In the genomic region with DNA sequence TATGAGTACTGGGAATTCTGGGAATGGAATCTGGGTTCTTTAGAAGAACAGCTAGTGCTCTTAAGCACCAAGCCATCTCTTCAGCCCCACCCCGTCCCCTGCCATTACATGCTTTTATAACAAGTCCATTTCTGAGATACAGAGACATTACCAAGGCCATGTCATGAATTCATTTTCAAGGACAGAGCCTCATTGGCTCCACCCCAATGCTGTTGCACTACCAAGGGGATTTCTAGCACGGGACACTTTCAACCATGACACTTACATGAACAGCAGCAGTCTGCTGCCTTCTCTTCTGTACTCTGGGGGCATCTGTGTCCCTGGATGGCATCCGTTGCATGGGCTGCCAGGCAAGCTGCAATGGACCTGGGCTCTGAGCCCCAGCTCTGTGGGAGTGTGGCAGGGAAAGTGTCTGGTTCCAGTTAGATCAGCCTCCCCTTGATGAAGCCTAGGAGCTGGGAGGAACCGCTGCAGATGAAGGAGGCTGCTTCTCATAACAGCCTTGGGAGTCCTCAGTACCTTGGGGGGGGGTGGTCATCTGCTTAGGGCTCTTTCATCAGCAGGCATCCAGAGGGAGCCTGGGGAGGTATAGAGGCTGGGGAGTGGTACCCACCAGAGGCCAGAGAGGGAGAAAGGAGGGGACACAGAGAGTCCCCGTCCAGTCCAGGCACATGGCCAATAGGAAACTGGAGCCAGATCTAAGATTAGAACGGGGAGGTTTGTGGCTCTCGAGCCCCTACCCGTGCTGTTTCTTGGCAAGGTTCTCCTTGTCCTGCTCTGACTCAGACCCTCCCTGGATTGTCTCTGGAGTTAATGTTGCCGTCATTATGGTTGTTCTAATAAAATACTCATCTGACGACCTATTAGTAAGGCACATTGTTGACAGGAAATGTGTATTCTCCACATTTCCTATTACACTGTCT, we compare ENCODE assay signal across 8 mouse cellular contexts. TPM values are rescaled to one million over a fixed set of nuclear protein-coding genes. Genes with fewer than 3 reads are reported as not detected.
A peak's percentile ranks its signal among the peaks of the same experiment; 100 is the strongest.
DNase-seq lines count a peak whose midpoint lies in the region; TF ChIP-seq lines count a peak whose summit lies in the region.

No protein-coding gene starts in this region.

- no peaks in the 10 kb centered on the region for H3K36me3 ChIP-seq in spleen, adult 2 months (ENCODE audit: control insufficient read depth, insufficient read depth, low read length)
- no peaks in the 10 kb centered on the region for H3K36me3 ChIP-seq in midbrain, embryonic 10.5 days

- H3K4me3 ChIP-seq in spleen, adult 2 months (ENCODE audit: extremely low read depth, insufficient read depth, insufficient read length) = no peak overlapping the region
- no peak overlapping the region for H3K4me3 ChIP-seq in midbrain, embryonic 10.5 days

- no peaks in the 10 kb centered on the region for H3K9me3 ChIP-seq in midbrain, embryonic 10.5 days (replicated peaks)

- no peak for TF ChIP-seq POLR2A in spleen, adult 2 months (IDR thresholded peaks at IDR 0.05; ENCODE audit: low read depth, low read length)

- intact Hi-C loops in heart, postnatal 25 days (cut with DNase I) = loop anchor here (2.0 kb wide), 1 partner anchor 144 kb away; no protein-coding TSS in a partner anchor

- peak; percentile 68 to 71 for DNase-seq in adrenal gland, adult (ENCODE audit: inconsistent age in 2 of 2, low spot score in 1 of 2)
- no peak for DNase-seq in adrenal gland, postnatal 4 days (ENCODE audit: low spot score in 2 of 2)
- DNase-seq in spleen, adult 2 months (ENCODE audit: low read depth in 1 of 2, low spot score in 2 of 2) = no peak
- no peak for DNase-seq in spleen, adult 18-20 months
- DNase-seq in heart, postnatal 25 days (ENCODE audit: low spot score) = peak; percentile 29
- DNase-seq in ovary, postnatal 14 days (ENCODE audit: low spot score) = peak; percentile 43
- DNase-seq in spleen, postnatal 14 days (ENCODE audit: low spot score in 2 of 2) = no peak
- no peak for DNase-seq in midbrain, embryonic 10.5 days (ENCODE audit: low spot score)

- no peaks in the 10 kb centered on the region for H3K27me3 ChIP-seq in spleen, adult 2 months (ENCODE audit: control insufficient read depth, insufficient read depth, low read length)
- H3K27me3 ChIP-seq in midbrain, embryonic 10.5 days (ENCODE audit: low read depth, poor library complexity, severe bottlenecking) = no peaks in the 10 kb centered on the region

- peak overlapping the region; percentile 38; the same call in 1 of the 2 replicates for H3K27ac ChIP-seq in spleen, adult 2 months (ENCODE audit: insufficient read depth, low read length)
- H3K27ac ChIP-seq in midbrain, embryonic 10.5 days (replicated peaks) = no peak overlapping the region

- H3K4me1 ChIP-seq in spleen, adult 2 months (ENCODE audit: control insufficient read depth, insufficient read depth, insufficient read length) = no peaks in the 10 kb centered on the region
- no peaks in the 10 kb centered on the region for H3K4me1 ChIP-seq in midbrain, embryonic 10.5 days

- TF ChIP-seq CTCF in spleen, adult 2 months (IDR thresholded peaks at IDR 0.05; ENCODE audit: extremely low read depth, insufficient read depth, insufficient read length, insufficient replicate concordance) = no peak

- 40% methylated on average over 10 of the region's 10 CpGs for WGBS in spleen, adult 2 months
- 79% methylated on average over 10 of the region's 10 CpGs for WGBS in midbrain, embryonic 10.5 days

RNA-seq across cellular contexts. Expression of gene Ctbp2, which starts 52.4 kb away (rescaled TPM):
- total RNA-seq in adrenal gland, postnatal 4 days (2021) = 10 to 100 TPM; 86.7 to 94.1 TPM
- 11.8 and 14.0 TPM in 2 replicates for polyA plus RNA-seq in spleen, adult 2 months (2012; rRNA removed)
- 10 to 100 TPM; 24.8 to 36.1 TPM for total RNA-seq in heart, postnatal 25 days (2021)
- polyA plus RNA-seq in midbrain, embryonic 10.5 days (2016; fragmentation: Nextera tagmentation; extraction: Ambion mirVana) = 113 and 118 TPM in 2 replicates

RNA-seq across cellular contexts. Expression of gene Fgfr2, which starts 53.4 kb away (rescaled TPM):
- total RNA-seq in adrenal gland, postnatal 4 days (2021) = 100 to 1,000 TPM; 205 to 210 TPM
- polyA plus RNA-seq in spleen, adult 2 months (2012; rRNA removed) = 1.6 TPM in 2 replicates
- 1 to 10 TPM; 1.7 to 1.8 TPM for total RNA-seq in heart, postnatal 25 days (2021)
- polyA plus RNA-seq in midbrain, embryonic 10.5 days (2016; fragmentation: Nextera tagmentation; extraction: Ambion mirVana) = 97.0 and 99.3 TPM in 2 replicates

Comparison
In these comparisons a context has a peak if more than half of its experiments do, and no peak if none do; other contexts are left out.
1. DNase-seq: peak in adrenal gland, adult (2 of 2), heart, postnatal 25 days (single experiment) and ovary, postnatal 14 days (single experiment); none in adrenal gland, postnatal 4 days (0 of 2), spleen, adult 2 months (0 of 2), spleen, adult 18-20 months (0 of 2), spleen, postnatal 14 days (0 of 2) and midbrain, embryonic 10.5 days (single experiment).
2. RNA of gene Fgfr2, which starts 53.4 kb away (total RNA-seq): 205 to 210 TPM in adrenal gland, postnatal 4 days; 1.7 to 1.8 TPM in heart, postnatal 25 days; every median in the first group is over 10 times any median in the second.